In genomic region chr7:142387419-142388148, GRCm38 (mm10) we compare ENCODE assay signal across 8 mouse cellular contexts. TPM values are rescaled to one million over a fixed set of nuclear protein-coding genes. Genes with fewer than 3 reads are reported as not detected.
DNase-seq lines count a peak whose midpoint lies in the region; ATAC-seq and TF ChIP-seq lines count a peak whose summit lies in the region.

Ctsd (minus strand) TSS chr7:142388038.

- TF ChIP-seq CTCF in liver, adult 2 months (IDR thresholded peaks at IDR 0.05; ENCODE audit: low read depth, low read length), result no peak

- peak within 1 kb of the TSS; percentile 91 for H3K4me3 ChIP-seq in heart, embryonic 11.5 days (ENCODE audit: low read depth, low read length)
- H3K4me3 ChIP-seq in kidney, embryonic 16.5 days (ENCODE audit: low read length), result peak within 1 kb of the TSS; percentile 83
- H3K4me3 ChIP-seq in liver, adult 2 months (ENCODE audit: insufficient read depth, low read depth, low read length), result peak within 1 kb of the TSS; percentile 78
- peak within 1 kb of the TSS; percentile 94 for H3K4me3 ChIP-seq in myocyte

- H3K27ac ChIP-seq in heart, embryonic 11.5 days (ENCODE audit: low read depth, low read length), result peak within 1 kb of the TSS; percentile 75
- peak within 1 kb of the TSS; percentile 88 for H3K27ac ChIP-seq in kidney, embryonic 16.5 days (ENCODE audit: low read length)
- peak within 1 kb of the TSS; percentile 78 for H3K27ac ChIP-seq in liver, adult 2 months (replicated peaks; ENCODE audit: insufficient read depth, low read depth, low read length)

- peak within 1 kb of the TSS; percentile 98 for H3K4me2 ChIP-seq in heart, embryonic 11.5 days
- H3K4me2 ChIP-seq in kidney, embryonic 16.5 days (replicated peaks; ENCODE audit: low read depth, low read length), result peak within 1 kb of the TSS; percentile 93
- H3K4me2 ChIP-seq in myocyte (ENCODE audit: low read depth), result peak within 1 kb of the TSS; percentile 81

- H3ac ChIP-seq in myocyte (ENCODE audit: control insufficient read depth, insufficient read length), result peak within 1 kb of the TSS; percentile 67

- peak within 1 kb of the TSS; percentile 97 for H3K9ac ChIP-seq in heart, embryonic 11.5 days (ENCODE audit: low read depth, low read length)
- peak within 1 kb of the TSS; percentile 91 for H3K9ac ChIP-seq in kidney, embryonic 16.5 days (replicated peaks; ENCODE audit: low read length)
- H3K9ac ChIP-seq in liver, adult 2 months (ENCODE audit: low read depth, low read length), result peak within 1 kb of the TSS; percentile 87

- TF ChIP-seq POLR2A in liver, adult 2 months (IDR thresholded peaks at IDR 0.05; ENCODE audit: extremely low read depth, insufficient read depth, low read length), result peak; percentile 93
- TF ChIP-seq POLR2A in myocyte (IDR thresholded peaks at IDR 0.05; ENCODE audit: insufficient read length, low read depth), result peak; percentile 81

- peaks cover 16% of the 10 kb centered on the region for H3K36me3 ChIP-seq in heart, embryonic 11.5 days (ENCODE audit: control insufficient read depth, insufficient read depth, low read length)
- H3K36me3 ChIP-seq in kidney, embryonic 16.5 days (ENCODE audit: insufficient read depth, low read length), result peaks cover 26% of the 10 kb centered on the region
- peaks cover 21% of the 10 kb centered on the region for H3K36me3 ChIP-seq in liver, adult 2 months (ENCODE audit: control insufficient read depth, insufficient read depth, low read length)
- peaks cover 21% of the 10 kb centered on the region for H3K36me3 ChIP-seq in myocyte (ENCODE audit: control insufficient read depth, insufficient read depth)
- H3K36me3 ChIP-seq in splenic B cell, adult 2 months (ENCODE audit: control insufficient read depth, insufficient read depth, low read length, poor library complexity, severe bottlenecking), result no peaks in the 10 kb centered on the region

- peak; percentile 78 for ATAC-seq in erythroblast, adult 5-6 weeks (replicated peaks; ENCODE audit: low FRiP score, poor library complexity, severe bottlenecking)
- ATAC-seq in heart, embryonic 11.5 days (replicated peaks; ENCODE audit: insufficient number of reproducible peaks, low FRiP score, low TSS enrichment), result peak; percentile 93
- peak; percentile 96 for ATAC-seq in kidney, embryonic 16.5 days (ENCODE audit: low FRiP score, low TSS enrichment)

- no peaks in the 10 kb centered on the region for H3K27me3 ChIP-seq in heart, embryonic 11.5 days (ENCODE audit: control insufficient read depth, insufficient read depth, low read length)
- H3K27me3 ChIP-seq in kidney, embryonic 16.5 days (ENCODE audit: insufficient read depth, low read length), result no peaks in the 10 kb centered on the region
- no peaks in the 10 kb centered on the region for H3K27me3 ChIP-seq in liver, adult 2 months (ENCODE audit: control insufficient read depth, insufficient read depth, low read length)
- no peaks in the 10 kb centered on the region for H3K27me3 ChIP-seq in myocyte (ENCODE audit: control insufficient read depth, insufficient read depth, insufficient read length)
- no peaks in the 10 kb centered on the region for H3K27me3 ChIP-seq in splenic B cell, adult 2 months (ENCODE audit: control insufficient read depth, insufficient read depth, low read length, poor library complexity, severe bottlenecking)

- no peaks in the 10 kb centered on the region for H3K9me3 ChIP-seq in heart, embryonic 11.5 days (replicated peaks; ENCODE audit: control insufficient read depth, low read length)
- no peaks in the 10 kb centered on the region for H3K9me3 ChIP-seq in kidney, embryonic 16.5 days (ENCODE audit: low read length)

- under 1% methylated on average over 55 of the region's 55 CpGs for WGBS in heart, embryonic 11.5 days (ENCODE audit: insufficient replicate concordance)
- under 1% methylated on average over 55 of the region's 55 CpGs for WGBS in kidney, embryonic 16.5 days
- WGBS in liver, adult 2 months, result under 1% methylated on average over 55 of the region's 55 CpGs

- peaks cover 17% of the 10 kb centered on the region; the same call in 1 of the 2 replicates for H3K79me2 ChIP-seq in liver, adult 2 months (ENCODE audit: control insufficient read depth, insufficient read depth, low read length)
- H3K79me2 ChIP-seq in myocyte (ENCODE audit: control insufficient read depth, insufficient read depth), result peaks cover 35% of the 10 kb centered on the region

- DNase-seq in B cell, adult 2 months, result peak; percentile 93 to 95
- DNase-seq in brain, adult 2 months (ENCODE audit: low read depth, low spot score), result peak; percentile 99
- peak; percentile 88 for DNase-seq in liver, adult 2 months (ENCODE audit: extremely low read depth, low read depth, low spot score)
- DNase-seq in splenic B cell, adult 2 months (ENCODE audit: low read depth, low spot score), result peak; percentile 91

- H3K4me1 ChIP-seq in heart, embryonic 11.5 days (ENCODE audit: control insufficient read depth, insufficient read depth, low read length), result peaks cover 17% of the 10 kb centered on the region
- peaks cover 19% of the 10 kb centered on the region for H3K4me1 ChIP-seq in kidney, embryonic 16.5 days (ENCODE audit: insufficient read depth, low read length)
- H3K4me1 ChIP-seq in liver, adult 2 months (ENCODE audit: control insufficient read depth, insufficient read depth, low read length), result peaks cover 14% of the 10 kb centered on the region

TF ChIP-seq in myocyte, 11 proteins besides CTCF, POLR2A, EP300 and RAD21:
- TF ChIP-seq CEBPB (IDR thresholded peaks at IDR 0.05; ENCODE audit: insufficient read depth, poor library complexity, severe bottlenecking) (no peak), TCF12 (IDR thresholded peaks at IDR 0.05; ENCODE audit: insufficient read depth, poor library complexity, severe bottlenecking) (no peak), MYOG (IDR thresholded peaks at IDR 0.05; ENCODE audit: control insufficient read depth in 1 of 3, insufficient read depth in 1 of 3, insufficient read length in 2 of 3, low read depth in 2 of 3) (peak in 1 of 3 experiments; percentile 1), TCF3 (IDR thresholded peaks at IDR 0.05; ENCODE audit: insufficient read length, low read depth) (no peak), MAX (IDR thresholded peaks at IDR 0.05; ENCODE audit: low read depth) (no peak), SRF (IDR thresholded peaks at IDR 0.05; ENCODE audit: control insufficient read depth, insufficient read length, low read depth) (no peak), POLR2AphosphoS2 (IDR thresholded peaks at IDR 0.05; ENCODE audit: insufficient read length, low read depth) (peak; percentile 72), MYOD1 (IDR thresholded peaks at IDR 0.05; ENCODE audit: control insufficient read depth in 1 of 3, insufficient read length in 2 of 3, low read depth in 2 of 3) (peak in 1 of 3 experiments; percentile 45), USF1 (IDR thresholded peaks at IDR 0.05; ENCODE audit: low read depth) (peak; percentile 94), E2F4 (IDR thresholded peaks at IDR 0.05; ENCODE audit: insufficient read depth) (no peak)

RNA-seq across cellular contexts. Expression of gene Ctsd, which starts in this region (rescaled TPM):
- 138 and 155 TPM in 2 replicates for total RNA-seq in erythroblast, adult 5-6 weeks (2015; ENCODE audit: low replicate concordance)
- total RNA-seq in erythroblast, adult 5-6 weeks (2017; ENCODE audit: low replicate concordance), result 126 and 150 TPM in 2 replicates
- 378 and 446 TPM in 2 replicates for polyA plus RNA-seq in heart, embryonic 11.5 days (2014; fragmentation: Nextera tagmentation; extraction: Ambion mirVana)
- 398 and 453 TPM in 2 replicates for polyA plus RNA-seq in kidney, embryonic 16.5 days (2015; fragmentation: Nextera tagmentation; extraction: Ambion mirVana)
- total RNA-seq in liver, adult 2 months (2014; rRNA removed), result 215 and 244 TPM in 2 replicates
- 355 and 444 TPM in 2 replicates for polyA plus RNA-seq in liver, adult 2 months (2012; rRNA removed)
- polyA plus RNA-seq in myocyte (2012; fragmentation: generic; extraction: Trizol), result 887 TPM

Comparison
In these comparisons a context has a peak if more than half of its experiments do, and no peak if none do; other contexts are left out.
1. Peak in every context shown above with its lines: DNase-seq, ATAC-seq, H3K4me3 ChIP-seq and H3K27ac ChIP-seq.